ENCODE assay signal across 7 mouse cellular contexts in the genomic region with DNA sequence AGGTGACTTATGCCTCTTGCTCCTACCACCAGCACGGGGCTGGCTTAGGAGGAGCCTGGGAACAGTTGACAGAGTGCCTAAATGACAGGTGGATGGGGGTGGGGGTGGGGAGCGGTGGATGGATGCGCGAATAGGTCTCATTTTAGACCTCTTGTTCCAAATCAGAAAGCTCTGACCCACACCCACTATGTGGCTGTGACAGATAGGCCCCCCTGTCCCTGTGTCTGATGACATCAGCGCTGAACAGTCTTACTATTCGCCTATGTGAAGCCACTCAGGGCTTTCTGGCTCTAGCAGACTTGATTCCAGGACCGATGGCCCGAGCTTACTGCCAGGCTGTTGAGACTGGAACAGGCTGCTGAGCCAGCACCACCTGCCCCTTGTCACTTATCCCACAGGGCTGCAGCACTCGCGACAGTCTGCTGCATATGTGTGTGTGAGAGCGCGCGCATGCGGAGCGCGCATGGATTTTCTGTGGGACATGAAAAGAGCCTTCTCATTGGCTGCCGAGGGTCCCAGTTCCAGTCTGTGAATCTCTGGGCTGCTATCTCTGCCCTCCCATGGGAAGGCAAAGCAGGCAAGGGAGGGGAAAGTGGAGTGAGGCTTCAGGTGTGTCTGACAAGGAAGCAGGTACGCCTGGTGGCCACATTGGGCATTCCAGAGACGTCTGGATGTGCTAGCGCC.
DNase-seq lines count a peak whose midpoint lies in the region; ATAC-seq lines count a peak whose summit lies in the region.

No protein-coding gene starts in this region.

- peak overlapping the region; percentile 67 for H3K4me3 ChIP-seq in megakaryocyte, embryonic 14.5 days (replicated peaks)
- peak overlapping the region; percentile 25 for H3K4me3 ChIP-seq in embryonic facial prominence, embryonic 13.5 days
- peak overlapping the region; percentile 14 for H3K4me3 ChIP-seq in midbrain, embryonic 11.5 days (ENCODE audit: low read depth, low read length)

- 26% methylated on average over 20 of the region's 20 CpGs for WGBS in embryonic facial prominence, embryonic 13.5 days
- 24% methylated on average over 20 of the region's 20 CpGs for WGBS in midbrain, embryonic 11.5 days

- no peaks in the 10 kb centered on the region for H3K9me3 ChIP-seq in megakaryocyte, embryonic 14.5 days
- no peaks in the 10 kb centered on the region for H3K9me3 ChIP-seq in embryonic facial prominence, embryonic 13.5 days
- no peaks in the 10 kb centered on the region for H3K9me3 ChIP-seq in midbrain, embryonic 11.5 days (ENCODE audit: control insufficient read depth, low read length)

- DNase-seq in layer of hippocampus, adult 11-12 months (ENCODE audit: low spot score): peak; percentile 72
- DNase-seq in midbrain, embryonic 11.5 days (ENCODE audit: low spot score, missing footprints): peak; percentile 87
- no peak for DNase-seq in thymus, postnatal 36 days
- no peak for DNase-seq in gastrocnemius, adult 8-10 months (ENCODE audit: low spot score in 2 of 2)

- peaks cover 18% of the 10 kb centered on the region for H3K4me1 ChIP-seq in megakaryocyte, embryonic 14.5 days
- H3K4me1 ChIP-seq in embryonic facial prominence, embryonic 13.5 days: peaks cover 24% of the 10 kb centered on the region; the same call in 1 of the 2 replicates
- H3K4me1 ChIP-seq in midbrain, embryonic 11.5 days (ENCODE audit: control insufficient read depth, insufficient read depth, low read length): peaks cover 7% of the 10 kb centered on the region

- no peak for ATAC-seq in megakaryocyte, adult 5-6 weeks (ENCODE audit: poor library complexity, severe bottlenecking)
- no peak for ATAC-seq in embryonic facial prominence, embryonic 13.5 days (ENCODE audit: insufficient number of reproducible peaks, insufficient read depth, low FRiP score, low TSS enrichment, low read depth)
- peak; percentile 75 for ATAC-seq in midbrain, embryonic 11.5 days (ENCODE audit: low FRiP score)

- peak overlapping the region; percentile 55 for H3K4me2 ChIP-seq in embryonic facial prominence, embryonic 13.5 days
- H3K4me2 ChIP-seq in midbrain, embryonic 11.5 days: peak overlapping the region; percentile 51

- H3K36me3 ChIP-seq in megakaryocyte, embryonic 14.5 days (replicated peaks; ENCODE audit: low read length): no peaks in the 10 kb centered on the region
- H3K36me3 ChIP-seq in embryonic facial prominence, embryonic 13.5 days: no peaks in the 10 kb centered on the region
- H3K36me3 ChIP-seq in midbrain, embryonic 11.5 days (ENCODE audit: control insufficient read depth, insufficient read depth, low read length): no peaks in the 10 kb centered on the region

- no peak overlapping the region for H3K27ac ChIP-seq in embryonic facial prominence, embryonic 13.5 days
- no peak overlapping the region for H3K27ac ChIP-seq in midbrain, embryonic 11.5 days (ENCODE audit: low read depth, low read length)

- H3K9ac ChIP-seq in embryonic facial prominence, embryonic 13.5 days: no peak overlapping the region
- no peak overlapping the region for H3K9ac ChIP-seq in midbrain, embryonic 11.5 days (ENCODE audit: low read length)

- H3K27me3 ChIP-seq in megakaryocyte, embryonic 14.5 days (replicated peaks): peaks cover 87% of the 10 kb centered on the region
- peaks cover 87% of the 10 kb centered on the region for H3K27me3 ChIP-seq in embryonic facial prominence, embryonic 13.5 days
- peaks cover 37% of the 10 kb centered on the region for H3K27me3 ChIP-seq in midbrain, embryonic 11.5 days (ENCODE audit: control insufficient read depth, insufficient read depth, low read length)

Comparison
In these comparisons a context has a peak if more than half of its experiments do, and no peak if none do; other contexts are left out.
1. H3K4me3 ChIP-seq: peak in every context shown above with its lines; median percentile 67 in megakaryocyte, embryonic 14.5 days; 25 in embryonic facial prominence, embryonic 13.5 days; 14 in midbrain, embryonic 11.5 days.
2. DNase-seq: peak in layer of hippocampus, adult 11-12 months (single experiment) and midbrain, embryonic 11.5 days (single experiment); none in thymus, postnatal 36 days (0 of 2) and gastrocnemius, adult 8-10 months (0 of 2).